Mouse (Mus musculus) fibroblast of lung, adult 2 months (primary cell): ENCODE measurements at regions not wholly inside any gene's neighbourhood (a gene's known extent, or its start where the extent isn't known, plus 50 kb on each side); places are given as distances from the start of the nearest gene placed in this dataset.

Experiments used
- DNase-seq: peaks from one replicate; pipeline ENCODE4 v3.0.0-alpha.2; 2011; ENCODE audit warnings: low read depth

DNA sequence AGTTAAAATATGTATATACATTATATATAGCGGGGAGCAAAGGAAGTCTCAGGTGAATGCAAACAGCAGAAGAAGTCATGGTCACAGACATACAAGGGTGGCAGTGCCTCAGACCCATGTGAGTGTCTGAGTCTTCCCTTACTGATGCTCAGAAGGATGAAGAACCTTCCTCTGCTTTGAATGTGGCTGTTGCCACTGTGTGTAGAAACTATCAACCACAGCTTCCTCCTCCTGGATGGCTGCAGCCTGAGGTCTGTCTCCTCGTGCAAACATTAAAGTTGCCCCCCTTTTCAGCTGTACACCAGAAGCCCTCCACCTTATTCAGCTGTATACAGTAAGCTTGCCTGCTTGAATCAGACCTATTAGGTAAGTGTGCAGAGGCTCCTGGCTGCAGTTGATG lies 79.4 kb upstream of the Tspan5 start:
- no peak for DNase-seq

DNA sequence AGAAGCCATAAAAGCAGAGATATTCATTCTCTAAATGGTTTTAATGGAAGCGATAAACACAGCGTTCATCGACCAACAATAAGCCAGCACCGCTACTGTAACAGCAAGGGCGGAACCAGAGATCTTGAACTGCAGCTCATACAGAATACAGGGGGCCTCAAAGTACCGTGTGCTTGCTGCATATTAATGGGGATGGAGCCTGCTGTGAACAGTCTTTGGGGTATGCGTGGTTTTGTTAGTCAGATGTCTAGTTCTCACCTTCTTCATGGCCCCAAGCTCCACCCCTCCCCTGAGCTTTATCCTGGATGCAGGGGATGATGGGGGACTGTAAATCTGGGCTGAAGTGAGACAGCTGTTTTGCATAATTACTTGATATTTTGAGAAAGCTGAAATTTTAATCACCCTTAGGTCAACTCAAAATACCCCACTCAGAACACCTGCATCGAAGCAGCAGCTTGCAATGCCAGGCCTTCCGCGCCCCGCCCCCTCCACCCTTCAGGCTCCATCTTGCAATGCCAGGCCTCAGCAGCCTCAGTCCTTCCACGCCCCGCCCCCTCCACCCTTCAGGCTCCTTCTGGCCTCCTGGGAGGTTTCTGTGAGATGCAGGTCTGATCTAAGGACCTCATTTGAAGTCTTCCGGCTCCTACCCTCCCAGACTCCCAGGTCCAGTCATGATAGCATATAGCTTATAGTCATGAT lies 73.5 kb upstream of the Tspan5 start:
- DNase-seq = no peak

- DNase-seq = no peak
Measured at GRCm38 (mm10) chr3:138675881-138676280, 66.1 kb upstream of the Tspan5 start.

DNA sequence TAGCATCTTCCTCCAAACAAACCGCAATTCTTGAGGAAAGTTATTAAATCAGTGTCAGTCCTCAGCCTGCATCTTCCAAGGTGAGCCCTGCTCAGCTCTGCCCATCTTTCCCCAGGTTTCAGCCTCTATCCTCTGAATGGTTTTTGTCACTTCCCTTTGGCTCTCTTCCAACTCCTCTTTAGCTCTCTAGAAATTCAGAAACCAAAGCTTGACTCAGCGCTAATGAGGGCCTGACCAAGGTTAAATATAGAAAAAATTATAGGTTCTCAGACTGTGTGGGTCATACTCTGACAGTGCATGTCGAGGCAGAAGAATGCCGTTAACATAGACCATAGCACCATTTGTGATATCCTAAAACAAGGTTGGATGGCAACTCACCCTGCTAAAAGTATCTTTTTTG lies 63.6 kb upstream of the Tspan5 start:
- no peak for DNase-seq

GRCm38 (mm10) chr3:138686636-138687230 lies 55.3 kb upstream of the Tspan5 start:
- no peak for DNase-seq

GRCm38 (mm10) chr3:138688606-138689005 lies 53.4 kb upstream of the Tspan5 start:
- DNase-seq = no peak
